Mouse (Mus musculus): Measurements from ENCODE around the gene Spaca4. TPM values are rescaled to one million over a fixed set of nuclear protein-coding genes. Genes with fewer than 3 reads are reported as not detected.

Gene Spaca4
- total RNA-seq, 2 experiments from 2014 or later, result not detected

DNA sequence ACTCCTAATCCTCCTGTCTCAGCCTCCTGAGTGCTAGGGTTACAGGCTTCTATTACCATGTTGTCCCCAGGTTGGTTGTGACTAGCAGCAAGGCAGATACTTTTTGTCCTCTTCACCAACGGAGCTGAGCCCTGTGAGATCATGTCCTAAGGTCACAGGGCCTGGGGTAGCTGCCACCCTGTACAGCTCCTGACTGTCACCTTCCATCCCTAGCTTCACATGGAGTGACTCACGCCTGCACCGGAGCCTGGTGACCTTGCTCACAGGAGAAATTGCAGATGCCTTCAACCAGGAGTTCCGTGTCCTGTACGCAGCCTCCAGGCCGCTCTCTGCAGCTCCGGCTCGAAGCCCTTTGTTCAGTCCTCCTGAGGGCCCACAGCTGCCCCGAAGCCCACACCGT, 806 bp upstream of the Spaca4 start:
- no peak for DNase-seq

DNA sequence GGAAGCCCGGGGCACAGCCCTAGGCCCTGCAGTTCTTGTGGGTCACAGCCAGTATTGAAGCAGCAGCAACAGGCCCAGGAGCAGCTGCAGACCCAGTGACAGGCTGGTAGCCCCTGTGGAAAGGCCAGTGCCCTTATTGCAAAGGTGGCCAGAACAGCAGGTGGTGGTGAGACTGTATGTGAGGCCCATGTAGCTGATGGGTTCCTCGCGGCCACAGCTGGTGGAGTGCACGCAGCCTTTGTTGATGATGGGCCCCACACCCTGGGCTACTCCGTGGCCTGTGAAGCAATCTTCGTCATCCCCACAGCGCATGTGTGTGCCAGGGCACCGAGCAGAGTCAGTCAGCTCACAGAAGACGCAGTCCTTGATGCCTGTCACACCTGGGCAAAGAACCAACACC, 462 bp downstream of the Spaca4 start:
- DNase-seq, result no peak

DNA sequence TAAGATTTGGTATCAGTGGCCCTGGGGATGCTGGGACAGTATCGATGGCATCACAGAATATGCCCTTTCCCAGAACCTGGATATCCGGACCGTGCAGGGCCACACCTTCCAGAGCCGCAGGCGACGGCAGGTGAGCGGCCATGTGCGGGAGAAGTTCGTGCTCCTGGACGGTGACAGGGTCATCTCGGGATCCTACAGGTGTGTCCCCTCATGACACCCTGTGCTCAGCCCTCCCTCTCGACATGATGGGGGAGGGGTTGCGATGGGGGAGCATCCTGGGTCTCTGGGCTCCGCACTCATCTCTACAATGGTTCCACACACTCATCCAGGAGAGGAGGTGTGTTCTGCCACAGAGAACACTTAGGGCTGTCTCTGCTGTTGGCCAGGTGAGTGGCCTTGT, 1.8 kb downstream of the Spaca4 start:
- no peak for DNase-seq

DNA sequence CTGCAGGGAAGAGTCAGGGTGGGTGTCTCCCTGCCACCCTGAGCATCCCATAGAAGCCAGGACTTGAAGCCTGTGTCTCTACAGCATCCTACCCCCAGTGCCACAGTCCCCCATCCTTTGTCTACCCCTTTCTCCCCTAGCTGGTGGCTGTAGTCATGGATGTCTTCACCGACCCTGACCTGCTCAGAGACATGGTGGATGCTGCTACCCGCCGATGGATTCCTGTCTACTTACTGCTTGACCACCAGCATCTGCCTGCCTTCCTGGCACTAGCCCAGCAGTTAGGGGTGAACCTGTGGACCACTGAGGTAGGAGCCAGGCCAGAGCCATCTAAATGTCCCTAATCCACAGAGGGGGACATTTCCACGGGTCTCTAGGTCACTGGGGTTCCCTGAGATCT, 2.3 kb downstream of the Spaca4 start:
- no peak for DNase-seq

DNA sequence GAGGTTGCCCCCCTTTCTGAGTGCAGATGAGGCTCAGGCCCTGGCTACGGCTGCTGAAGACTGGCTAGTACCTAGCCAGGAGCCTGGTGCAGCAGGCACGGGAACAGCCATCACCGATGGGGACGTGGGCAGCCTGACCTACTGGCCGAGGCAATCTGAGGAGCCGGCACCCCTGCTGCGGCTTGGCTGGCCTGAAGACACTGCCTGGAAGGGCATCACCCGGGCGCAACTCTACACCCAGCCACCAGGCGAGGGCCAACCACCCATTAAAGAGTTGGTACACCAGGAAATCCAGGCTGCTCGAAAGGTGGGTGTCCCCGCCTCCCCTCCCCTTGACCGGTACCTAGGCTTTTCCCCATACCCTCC, 3.3 kb downstream of the Spaca4 start:
- DNase-seq, result no peak

DNA sequence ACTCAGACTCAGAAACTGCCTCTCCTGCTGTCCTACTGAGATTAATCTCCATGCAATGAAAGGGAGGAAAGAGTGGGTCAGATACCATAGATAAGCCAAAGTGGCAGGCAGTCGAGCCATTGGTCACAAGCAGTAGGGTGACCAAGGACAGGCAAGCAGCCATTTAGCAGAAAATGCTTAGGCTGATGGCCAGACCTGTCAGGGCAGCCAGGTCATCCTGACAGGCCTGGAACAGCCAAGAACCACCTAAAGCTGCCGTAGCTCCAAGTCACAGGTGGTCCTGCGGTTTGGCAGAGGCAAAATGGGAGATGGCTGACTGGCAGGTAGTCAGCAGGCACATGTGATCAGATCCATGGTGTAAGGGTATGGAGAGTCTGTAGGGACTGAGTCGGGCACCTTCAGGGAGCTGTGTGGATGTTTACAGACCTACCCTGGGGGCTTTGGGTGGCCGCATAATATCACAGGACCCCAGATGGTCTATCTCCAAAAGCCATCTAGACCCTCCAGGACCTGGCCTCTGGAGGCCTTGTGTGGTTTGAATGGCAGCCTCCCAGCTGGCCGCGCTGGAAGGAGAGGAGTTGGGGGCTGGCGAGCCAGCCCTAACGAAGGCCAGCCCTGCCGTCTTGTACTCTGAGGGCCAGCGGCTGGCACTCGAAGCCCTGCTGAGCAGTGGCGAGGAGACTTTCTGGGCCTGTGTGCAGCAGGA, 3.8 kb downstream of the Spaca4 start:
- no peak for DNase-seq

DNA sequence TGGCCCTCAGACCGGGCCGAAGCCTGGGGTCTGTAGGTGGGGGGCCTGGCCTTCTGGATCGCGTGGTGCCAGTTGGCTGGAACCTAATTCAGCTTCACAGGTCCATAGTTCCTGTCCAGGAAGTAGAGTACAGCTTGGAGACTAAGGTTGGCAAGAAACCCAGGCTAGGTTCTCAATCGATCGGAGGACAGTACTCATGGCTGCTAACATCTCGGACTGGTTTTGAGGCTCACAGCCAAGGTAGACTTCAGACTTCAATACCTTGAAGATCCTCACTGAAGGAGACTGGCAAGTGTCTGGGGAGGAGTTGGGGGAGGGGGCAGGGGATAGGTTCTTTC, 4.4 kb downstream of the Spaca4 start:
- no peak for DNase-seq

DNA sequence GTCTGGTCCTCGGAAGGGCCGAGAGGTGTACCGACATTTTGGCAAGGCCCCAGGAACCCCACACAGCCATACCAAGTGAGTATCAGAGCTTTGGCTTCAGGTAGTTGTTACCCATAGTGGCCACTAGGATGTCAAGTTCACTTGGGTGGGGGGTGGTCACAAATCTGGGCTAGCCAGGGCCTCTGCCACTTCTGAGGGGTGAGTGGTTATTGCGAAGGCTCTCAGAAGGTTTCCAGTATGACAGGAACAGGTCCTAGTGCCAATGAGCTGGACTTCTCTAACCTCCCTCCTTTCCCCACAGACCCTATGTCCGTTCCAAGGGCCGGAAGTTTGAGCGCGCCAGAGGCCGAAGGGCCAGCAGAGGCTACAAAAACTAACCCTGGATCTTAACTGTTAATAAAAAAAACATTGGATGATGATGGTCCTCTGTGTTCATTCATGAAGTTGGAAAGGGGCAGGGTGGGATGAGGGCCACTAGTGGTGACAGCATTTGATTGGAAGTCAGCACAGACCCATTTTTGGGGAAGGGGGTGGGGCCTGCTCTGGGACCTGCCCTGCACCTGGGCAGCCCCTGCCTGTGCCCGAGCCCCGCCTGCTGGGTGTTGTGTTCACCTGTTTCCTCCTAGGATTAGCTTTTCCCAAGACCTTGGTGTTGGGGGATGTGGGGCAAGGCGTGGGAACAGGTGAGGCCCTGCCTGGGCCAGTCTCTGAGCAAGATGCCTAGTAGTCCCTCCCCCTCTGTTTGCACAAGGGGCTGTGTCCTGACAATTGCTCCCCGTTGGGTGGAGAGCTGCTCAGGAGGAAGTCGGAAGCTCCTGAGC, 5.0 kb downstream of the Spaca4 start, which contains the start of gene Fam83e:
Fam83e (plus strand) TSS at position 800 of the 821 bp plus-strand sequence.
- DNase-seq, result no peak

DNA sequence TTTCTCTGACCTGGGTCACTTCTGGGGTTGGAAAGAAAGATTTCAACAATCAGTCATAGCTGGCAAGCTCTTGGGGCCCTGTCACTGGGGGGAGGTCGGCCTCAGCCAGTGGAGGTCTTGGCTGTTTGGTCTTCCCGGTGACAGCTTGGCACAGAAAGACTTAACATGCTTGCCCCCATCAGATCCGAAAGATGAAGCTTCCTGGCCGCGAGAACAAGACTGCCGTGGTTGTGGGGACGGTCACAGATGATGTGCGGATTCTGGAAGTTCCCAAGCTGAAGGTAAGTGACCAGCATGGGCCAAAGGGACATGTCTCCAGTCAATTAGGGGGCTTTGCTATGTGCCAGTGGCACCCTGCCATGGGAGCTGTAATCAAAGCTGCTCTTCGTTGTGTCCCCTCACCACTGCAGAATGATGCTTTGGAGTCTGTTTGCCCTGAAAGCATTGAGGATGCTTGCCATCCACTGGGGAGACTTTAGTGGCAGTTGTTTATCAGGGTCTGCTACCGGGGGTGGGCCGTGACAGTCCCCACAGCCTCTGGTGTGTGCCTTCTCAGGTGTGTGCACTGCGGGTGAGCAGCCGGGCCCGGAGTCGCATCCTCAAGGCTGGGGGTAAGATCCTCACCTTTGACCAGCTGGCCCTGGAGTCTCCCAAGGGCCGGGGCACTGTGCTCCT, 5.7 kb downstream of the Spaca4 start:
- DNase-seq, result no peak

DNA sequence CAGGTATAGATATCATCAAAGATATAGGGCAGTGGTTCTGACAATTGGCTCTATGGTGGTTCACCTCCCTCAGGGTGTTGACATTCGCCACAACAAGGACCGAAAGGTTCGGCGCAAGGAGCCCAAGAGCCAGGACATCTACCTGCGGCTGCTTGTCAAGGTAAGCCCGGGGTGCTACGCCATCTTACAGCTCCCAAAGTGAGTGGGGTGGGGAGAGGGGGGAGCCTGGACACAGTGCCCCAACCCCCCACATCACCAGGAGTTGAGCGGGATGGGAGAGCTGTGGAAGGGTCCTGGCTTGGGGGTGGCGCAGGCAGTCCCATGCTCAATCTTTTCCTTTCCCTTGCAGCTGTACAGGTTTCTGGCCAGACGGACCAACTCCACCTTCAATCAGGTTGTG, 6.4 kb downstream of the Spaca4 start:
- no peak for DNase-seq

DNA sequence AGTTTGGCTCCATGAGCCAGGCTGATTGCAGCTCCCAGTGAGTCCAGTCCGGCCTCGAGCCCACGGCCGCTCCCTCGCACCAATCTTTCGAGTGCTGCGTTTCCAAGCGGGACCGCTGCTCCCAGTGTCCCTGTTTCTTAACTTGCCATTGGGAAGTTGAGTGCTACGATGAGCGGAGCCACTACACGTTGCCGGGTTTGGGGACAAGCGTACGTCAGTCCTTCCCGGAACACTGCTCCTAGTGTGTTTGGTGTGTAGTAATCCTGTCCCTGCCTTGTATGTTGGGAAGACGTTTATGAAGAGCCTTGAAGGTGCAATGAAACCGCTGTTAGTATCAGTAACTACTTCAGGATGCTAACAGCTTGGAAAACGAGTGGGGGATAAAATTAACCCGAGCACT, 7.3 kb downstream of the Spaca4 start:
- no peak for DNase-seq

DNA sequence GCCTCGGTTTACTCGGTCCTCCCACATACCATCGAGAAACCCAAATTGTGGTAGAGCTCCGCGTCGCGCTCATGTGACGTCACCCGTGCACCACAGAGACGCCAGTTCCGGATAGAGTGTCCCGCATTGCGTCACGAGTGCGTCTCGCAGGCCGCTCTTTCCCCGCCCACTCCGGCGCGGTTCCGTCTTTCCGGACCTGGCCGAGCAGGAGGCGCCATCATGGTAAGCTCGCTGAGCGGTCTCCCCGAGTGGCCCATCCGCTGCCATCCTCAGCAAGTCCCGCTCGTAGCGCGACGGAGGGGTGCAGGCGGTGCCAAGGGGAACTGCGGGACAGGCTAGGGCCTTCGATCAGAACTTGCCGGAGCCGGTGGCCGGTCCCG, 7.7 kb downstream of the Spaca4 start, which contains the start of gene Sphk2:
Sphk2 (minus strand) TSS at position 85 of the 380 bp plus-strand sequence.
- DNase-seq, result peak; percentile 99

DNA sequence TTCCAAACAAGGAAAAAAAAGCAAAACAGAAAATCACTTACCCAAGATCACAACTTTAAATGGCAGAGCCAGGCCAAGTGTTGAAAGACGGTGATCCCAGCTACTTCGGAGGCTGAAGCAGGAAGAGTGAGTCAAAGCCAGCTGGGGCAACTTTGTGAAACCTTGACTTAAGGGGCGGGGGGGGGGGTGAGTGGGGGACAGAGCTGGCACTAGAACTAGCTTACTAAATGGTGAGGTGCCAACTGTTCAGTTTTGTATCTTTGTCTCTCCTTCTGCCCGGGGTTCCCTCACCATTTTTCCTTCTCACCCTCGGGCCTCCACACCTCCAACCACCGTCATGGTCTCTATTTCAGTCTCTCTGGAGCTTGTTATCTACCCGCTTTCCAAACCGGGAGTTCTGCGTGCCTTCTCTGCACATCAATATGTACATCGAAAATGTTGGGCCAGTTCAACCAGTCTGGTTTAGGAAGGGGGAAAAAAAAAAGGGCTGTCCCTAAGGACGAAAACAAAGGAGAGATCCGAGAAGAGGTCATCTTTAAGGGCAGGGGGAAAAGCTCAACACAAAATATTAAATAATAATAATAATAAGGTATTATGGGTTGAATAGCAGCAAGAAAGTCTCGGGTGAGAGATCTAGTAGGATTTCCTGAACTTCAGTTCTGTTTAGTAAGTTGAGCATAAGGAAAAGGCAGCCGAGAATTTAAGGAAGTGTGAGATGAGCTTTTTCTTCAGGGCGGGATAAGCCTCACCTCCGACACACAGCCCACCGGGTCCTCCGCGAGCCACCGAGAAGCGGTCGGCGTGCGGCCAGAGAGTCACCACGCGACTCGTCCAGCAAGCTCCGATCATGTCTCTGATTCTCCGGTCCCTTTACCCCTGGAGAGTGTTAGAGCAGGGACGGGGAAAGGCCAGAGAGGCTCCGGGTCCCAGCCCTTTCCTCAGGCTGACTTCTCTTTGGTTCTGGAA, 8.4 kb downstream of the Spaca4 start:
- no peak for DNase-seq

DNA sequence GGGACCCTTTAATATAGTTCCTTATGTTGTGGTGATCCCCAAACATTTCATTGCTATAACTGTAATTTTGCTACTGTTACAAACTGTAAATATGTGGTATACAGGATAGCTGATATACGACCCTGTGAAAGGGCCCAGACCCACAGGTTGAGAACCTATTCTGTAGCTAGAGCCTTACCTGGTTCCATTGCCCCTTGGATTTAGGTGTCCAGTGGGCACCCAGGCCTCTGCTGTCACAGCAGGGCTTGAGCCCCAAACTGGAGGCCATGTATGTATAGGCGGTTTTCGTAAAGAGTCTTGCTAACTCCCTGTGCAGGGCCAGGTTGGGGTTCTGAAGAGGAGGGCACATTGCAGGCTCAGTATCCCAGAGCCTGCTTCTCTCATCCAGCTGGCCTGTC, 9.2 kb downstream of the Spaca4 start:
- no peak for DNase-seq

DNA sequence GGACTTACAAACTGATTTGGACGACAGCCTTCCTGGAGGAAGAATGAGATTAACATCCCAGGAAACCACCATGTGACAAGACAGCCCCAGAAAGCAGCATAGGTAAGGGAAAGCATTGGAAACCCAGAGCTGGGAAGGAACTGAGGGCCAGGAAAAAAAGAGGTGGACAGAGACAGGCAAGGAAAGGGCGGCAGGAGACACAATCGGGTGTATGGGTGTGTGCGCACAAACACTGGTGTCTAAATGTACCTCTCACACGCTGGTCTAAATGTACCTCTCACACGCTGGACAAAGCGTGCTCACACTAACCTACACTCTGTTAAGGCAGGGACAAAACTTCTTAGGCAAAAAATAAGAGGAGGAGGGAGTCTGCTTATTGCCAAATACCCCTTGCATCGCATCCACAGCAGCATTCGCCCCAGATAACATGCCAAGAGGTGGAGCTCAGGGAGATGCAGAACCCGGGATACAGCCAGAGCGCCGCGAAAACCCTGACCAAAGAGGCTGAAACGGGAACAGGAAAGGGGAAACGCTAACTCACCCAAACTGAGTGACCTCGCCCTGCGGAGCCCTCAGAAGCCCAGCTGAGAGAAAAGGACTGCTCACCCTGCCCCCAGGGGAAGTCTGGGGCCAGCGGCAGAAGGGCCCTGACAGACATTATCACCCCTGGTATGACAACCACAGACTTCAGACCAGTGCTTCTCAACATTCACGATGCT, 9.7 kb downstream of the Spaca4 start:
- DNase-seq, result no peak

DNA sequence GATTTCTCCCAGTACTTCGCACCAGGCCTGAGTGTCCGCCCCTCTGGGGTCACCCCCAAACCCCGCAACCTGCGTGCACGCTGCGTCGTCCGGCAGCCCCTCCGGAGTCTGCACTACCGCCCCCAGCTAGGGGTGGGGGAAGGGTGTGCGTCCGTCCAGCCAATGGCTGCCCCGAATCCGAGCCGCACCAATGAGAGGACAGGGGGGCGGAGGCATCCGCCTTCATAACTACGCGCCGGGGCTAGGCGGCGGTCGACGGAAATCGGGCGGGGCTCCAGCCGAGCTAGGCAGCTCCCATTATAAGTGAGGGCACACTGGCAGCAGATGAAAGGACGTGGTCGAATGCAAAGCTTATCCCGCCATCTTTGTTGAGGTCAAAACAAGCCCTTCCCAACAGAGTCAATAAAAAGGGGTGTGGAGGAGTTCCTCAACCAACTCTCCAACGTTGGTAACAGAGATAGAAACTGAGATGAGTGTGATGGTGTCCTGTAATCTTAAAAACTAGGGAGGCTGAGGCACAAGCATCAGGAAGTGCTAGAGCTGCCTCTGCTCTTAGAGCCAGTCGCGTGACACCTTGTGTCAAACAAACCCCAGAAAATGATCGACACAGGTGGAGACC, 10.4 kb downstream of the Spaca4 start, which contains the start of gene Rpl18:
Rpl18 (plus strand) TSS at position 368 of the 619 bp plus-strand sequence.
- peak; percentile 98 for DNase-seq

DNA sequence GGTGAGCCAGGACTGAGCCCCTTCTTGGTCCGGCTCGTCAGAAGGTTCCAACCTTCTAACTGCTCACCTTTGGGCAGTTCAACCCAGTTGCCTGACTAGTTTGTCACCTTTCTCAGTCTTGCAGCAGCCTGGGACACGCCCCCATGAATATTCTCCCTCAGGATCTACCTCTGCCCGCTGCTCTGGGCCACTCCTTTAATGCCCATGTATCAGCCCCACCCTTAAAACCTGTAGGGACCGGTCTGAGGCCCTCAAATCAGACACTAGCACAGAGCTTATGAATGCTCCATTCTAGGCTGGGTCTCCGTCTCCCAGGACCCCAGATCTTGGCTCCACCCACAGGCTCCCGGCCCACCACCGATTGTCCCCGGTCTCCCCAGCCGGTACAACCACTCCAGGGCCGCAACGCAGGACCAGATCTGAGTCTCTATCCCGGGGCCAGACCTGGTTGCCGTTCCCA, 11.0 kb downstream of the Spaca4 start:
- no peak for DNase-seq

DNA sequence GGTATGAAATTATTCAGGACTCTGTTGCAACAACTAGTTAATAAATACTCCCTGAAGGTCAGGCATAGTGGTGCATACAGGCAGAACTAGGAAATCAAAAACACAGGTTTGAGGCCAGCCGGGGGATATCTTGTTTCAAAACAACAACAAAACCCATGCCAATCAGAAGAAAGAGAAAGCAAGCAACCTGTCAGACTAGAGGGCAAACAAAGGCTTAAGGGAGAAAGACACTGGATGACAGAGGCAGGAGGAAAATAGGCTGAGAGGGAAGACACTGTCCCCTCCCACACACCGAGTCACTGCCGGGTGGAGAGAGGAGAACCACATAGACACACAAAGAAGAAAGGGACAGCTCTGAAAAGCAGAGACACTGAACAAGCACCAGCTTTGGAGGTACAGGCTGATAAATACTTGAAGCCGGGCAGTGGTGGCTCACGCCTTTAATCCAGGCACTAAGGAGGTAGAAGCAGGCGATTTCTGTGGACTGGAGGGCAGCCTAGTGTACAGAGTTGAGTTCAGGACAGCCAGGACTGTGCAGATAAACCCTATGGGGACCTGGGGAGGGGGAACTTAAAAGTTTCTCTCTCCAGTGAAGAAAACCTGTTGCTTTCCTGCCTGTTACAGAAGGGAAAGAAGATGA, 11.6 kb downstream of the Spaca4 start:
- DNase-seq, result no peak

DNA sequence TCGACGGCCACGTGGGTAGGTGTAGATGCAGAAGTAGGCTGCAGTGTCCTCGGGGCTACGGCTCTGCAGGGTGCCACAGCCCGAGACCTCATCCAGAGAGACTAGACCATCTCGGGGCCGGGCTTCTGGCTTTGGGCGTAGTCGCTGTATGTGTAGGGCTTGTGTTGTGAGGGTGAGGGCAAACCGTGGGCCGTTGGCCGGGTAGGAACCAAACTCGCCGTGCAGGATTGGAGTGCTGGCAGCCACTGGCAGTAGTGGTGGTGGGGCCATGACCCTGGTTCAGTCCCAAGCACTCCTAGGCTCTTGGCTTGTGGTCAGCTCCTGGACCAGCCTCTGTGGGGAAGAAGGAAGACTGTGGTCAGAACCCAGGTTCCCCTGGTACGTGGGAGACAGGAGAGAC, 12.2 kb downstream of the Spaca4 start:
- no peak for DNase-seq

DNA sequence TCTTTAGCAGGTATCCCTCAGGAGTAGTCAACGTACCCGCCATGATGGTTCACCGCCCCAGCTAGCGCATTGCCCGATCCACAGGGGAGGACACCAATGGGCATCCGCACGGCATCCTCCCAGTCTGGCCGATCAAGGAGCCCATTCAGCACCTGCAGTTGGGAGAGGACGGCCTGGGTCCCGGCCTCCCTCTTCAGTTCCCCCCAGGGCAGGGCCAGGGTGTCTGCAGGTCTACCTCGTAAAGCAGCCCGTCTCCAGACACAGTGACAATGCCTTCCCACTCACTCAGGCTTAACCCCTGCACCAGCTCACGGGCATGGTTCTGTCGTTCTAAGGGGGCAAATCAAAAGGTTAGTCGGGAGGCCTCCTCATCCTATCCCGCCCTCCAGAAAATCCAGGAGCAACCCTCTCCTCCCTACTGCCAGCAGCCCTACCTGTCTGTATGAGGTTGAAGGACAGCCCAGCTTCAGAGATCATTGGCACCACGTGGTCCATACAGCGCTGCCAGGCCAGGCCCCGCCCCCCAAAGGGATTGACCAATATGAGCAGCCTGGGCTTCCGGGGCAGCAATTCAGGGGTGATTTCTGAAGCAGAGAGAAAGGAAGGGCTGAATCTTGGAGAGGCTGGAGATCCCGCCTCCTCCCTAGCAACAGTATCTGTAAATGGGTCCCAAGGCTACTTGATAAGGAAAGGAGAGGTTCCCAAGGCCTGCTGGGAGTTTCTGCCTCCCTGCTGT, 13.4 kb downstream of the Spaca4 start:
- DNase-seq, result peak; percentile 28

Measured in heart, postnatal 4 days (tissue).